Mouse (Mus musculus) adrenal gland, postnatal 36 days (tissue): Measurements from ENCODE around the gene Spag16. TPM values are rescaled to one million over a fixed set of nuclear protein-coding genes. Genes with fewer than 3 reads are reported as not detected.
"Not testable (repeated sequence)": the region's sequence is repeated elsewhere in the genome, so short reads cannot be mapped to it uniquely, and the experiment has no call there.

ENCODE experiments used
- DNase-seq, 2 experiments: peaks; one replicate each; pipeline ENCODE4 v3.0.0; 2021; ENCODE audit warnings: mixed read lengths in 1 of 2
- long read RNA-seq, 2 experiments: library from polyadenylated mRNA; stranded (forward); transcript quantifications; one replicate each; pipeline ENCODE4 v2.0.0; 2021; ENCODE audit warnings: borderline sequencing depth in 2 of 2
- total RNA-seq, 2 experiments: library from RNA; stranded (reverse); gene quantifications; 2 replicates each; pipeline ENCODE4 v1.2.3; 2021

The Spag16 gene
- not detected for total RNA-seq
- long read RNA-seq, experiment 1 = 0 reads
- long read RNA-seq, experiment 2 = 0 reads

GRCm38 (mm10) chr1:69826806-69827703, at the start of gene Spag16:
Gene Spag16, plus strand, starts transcription at chr1:69826970.
- peak; percentile 25 to 30 for DNase-seq

DNA sequence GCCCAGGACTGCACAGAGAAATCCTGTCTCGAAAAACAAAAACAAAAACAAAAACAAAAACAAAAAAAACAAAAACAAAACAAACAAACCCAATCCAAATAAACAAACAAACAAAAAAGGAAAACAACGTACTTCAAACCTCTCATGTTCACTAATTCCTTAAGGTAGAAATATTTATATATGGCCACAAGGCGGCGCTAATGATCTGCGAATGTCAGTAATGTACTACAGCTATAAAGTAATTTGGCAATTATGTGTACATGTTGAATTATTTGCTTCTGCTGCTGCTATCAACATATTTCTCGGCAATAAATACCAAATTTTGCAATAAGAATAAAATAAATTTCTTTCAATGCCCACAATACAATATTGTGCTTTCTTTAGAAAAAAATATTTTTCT, 41.6 kb upstream of the Spag16 start:
- DNase-seq = peak; percentile 15 to 51

DNA sequence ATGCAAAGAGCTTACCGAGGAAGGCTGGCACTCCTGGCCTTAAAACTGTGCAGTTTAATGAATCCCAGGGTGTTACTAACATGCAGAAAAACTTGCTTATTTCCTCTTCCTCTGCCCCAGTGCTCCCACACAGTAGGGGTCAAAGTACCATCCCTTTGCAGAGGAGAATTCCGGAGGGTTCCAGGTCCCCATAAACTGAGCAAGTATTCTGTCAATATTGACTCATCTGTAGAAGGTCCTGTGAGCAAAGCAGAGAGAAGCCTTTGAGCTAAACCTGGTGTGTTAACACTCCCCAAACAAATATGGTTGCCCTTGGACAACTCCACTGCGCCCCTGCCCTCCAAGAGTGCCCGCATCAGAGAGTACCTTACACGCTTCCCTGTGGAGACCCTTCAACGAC, 40.1 kb upstream of the Spag16 start:
- no peak for DNase-seq

- DNase-seq = no peak
These were observed 39.4 kb upstream of the Spag16 start for GRCm38 (mm10) chr1:69787379-69787778.

- DNase-seq = peak; percentile 45 to 65
These were observed 36.2 kb upstream of the Spag16 start for GRCm38 (mm10) chr1:69790337-69791250.

GRCm38 (mm10) chr1:69798948-69799565, 27.7 kb upstream of the Spag16 start:
- DNase-seq = no peak

DNA sequence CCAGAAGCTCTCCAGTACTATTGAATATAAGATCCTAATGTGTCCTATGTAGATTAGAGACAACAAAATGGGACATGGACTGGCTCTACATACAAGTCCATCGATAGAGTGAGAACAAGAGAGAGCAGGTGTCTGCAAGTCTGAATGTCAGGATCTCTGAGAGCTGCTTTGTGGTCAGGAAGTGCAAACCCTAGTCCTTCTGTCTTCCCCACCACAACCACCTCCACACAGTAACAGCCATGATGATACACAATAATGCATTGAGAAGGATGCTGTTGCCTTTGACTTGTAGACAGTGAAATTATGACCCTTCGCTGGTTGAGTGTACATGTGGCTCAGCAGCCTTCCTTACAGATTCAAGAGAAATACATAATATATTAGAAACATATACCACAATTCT, 16.6 kb upstream of the Spag16 start:
- DNase-seq = no peak

DNA sequence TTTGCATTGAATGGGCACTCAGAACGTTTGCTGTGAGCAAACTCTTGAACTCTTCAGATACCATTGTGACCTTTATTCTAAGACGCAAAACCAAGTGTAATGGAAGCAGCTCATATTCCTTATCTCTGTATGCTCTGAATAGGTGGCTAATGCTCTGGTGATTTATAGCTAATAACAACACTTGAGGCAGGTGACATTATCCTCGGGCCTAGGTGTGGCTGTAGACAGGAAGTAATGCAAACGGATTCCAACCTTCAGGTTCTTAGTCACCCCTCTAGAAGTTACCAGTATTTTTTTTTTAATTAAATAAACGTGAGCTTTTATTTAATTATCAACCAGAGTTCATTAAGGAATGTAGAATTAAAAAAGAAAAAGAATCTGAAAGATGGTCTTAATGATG, 1.1 kb upstream of the Spag16 start:
- not testable (repeated sequence) for DNase-seq

DNA sequence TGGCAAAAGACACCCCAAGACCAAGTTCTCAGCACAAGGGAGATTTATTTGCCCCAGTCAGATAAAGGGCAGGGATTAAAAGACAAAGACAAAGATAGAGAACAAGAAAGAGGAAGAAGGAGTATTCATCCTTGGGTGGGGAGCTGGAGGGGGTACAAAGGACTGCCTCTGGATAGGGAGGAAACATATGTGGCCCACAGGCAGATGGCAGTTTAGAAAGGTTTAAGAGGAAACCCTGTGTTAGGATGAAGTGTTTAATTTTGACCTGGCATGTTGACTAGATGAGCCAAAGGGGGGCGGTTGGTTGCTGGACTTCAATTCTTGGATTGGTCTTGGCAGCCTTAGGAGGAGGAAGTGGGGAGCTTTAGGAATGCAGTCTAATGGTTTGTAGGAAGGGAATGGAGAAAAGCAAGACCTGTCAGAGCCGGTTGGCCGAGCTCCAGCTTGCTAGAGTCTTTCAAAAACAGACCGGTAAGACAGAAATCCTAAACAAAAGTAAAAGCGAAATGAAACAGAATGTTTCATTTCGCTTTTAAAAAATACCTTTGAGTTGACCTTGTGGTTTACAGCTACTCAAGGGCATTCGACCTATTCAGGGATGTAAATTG, 2.2 kb downstream of the Spag16 start:
- DNase-seq = peak in 1 of 2 experiments; percentile 3

- DNase-seq = no peak
These were observed 3.8 kb downstream of the Spag16 start for GRCm38 (mm10) chr1:69830586-69830985.

- no peak for DNase-seq
These were observed 4.2 kb downstream of the Spag16 start for GRCm38 (mm10) chr1:69831002-69831401.

DNA sequence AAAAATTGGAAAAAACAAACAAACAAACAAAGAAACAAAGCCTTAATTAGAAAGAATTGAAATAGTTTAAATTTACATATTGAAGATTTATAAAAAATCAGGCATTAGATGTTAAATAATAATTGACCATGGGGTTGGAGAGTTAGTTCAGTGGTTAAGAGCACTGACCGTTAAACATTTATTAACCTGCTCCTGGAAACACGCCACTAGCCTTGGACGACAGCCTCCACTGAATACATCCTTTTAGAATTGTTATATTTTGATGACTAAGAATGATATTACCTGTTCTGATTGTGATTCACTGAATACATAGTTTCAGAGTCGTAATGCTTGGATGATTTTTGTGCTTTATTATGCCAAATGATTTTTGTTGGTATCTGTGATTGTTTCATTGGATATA, 6.7 kb downstream of the Spag16 start:
- not testable (repeated sequence) for DNase-seq

DNA sequence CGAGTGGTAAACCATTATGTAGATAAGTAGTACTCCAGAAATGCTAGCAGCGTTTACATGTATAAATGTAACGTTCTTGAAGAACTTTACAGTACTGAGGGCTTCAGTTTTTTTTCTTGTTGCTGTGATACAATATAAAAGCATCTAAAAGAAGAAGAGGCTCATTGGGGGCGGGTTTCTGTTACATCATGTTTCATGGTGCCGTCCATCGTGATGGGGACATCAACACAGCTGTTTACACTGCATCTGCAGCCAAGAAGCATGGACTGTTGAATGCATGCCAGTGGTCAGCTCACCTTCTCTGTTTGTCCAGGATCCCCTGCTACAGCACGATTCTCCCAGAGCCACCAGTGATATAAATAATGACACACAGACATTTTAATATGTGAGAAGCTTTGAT, 26.7 kb downstream of the Spag16 start:
- DNase-seq = no peak

GRCm38 (mm10) chr1:69867776-69868175, 41.0 kb downstream of the Spag16 start:
- no peak for DNase-seq

- DNase-seq = no peak
These were observed 129.8 kb downstream of the Spag16 start for GRCm38 (mm10) chr1:69956606-69957005.

DNA sequence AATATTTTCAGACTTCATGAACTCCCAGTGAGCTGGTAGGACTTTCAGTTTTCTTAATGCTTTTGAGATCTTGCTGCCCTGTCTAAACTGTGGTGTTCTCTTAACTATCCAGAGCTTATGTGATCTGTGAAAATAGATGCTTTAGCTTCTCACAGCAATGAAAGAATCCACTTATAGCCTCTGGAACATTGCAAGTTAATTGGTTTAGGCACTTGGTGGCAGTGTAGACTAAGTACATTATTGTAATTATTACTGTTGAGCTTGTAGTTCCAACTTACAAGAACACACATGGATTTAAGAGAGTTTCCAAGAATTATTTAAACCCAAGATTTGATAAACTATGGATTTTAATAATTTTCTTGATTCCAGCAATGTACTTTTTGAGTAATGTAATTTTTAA, 170.1 kb downstream of the Spag16 start:
- no peak for DNase-seq

DNA sequence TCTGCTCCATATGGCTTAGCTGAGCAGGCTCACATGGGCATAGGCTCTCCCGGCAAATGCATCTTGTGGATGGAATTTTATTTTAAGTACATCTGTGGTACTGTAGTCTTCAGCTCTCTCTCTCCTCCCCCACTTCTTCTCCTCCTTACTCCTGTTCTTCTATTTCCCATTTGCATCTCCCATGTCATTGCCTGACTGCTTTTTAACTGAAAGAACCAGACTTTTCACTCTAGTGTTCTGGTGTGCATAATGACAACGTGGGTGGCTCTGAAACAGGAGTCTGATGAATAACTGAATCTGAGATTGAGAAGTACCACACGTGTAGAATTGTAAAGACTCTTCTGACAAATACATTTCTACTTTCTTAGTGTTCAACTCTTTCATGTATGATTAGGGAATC, 186.2 kb downstream of the Spag16 start:
- DNase-seq = no peak

DNA sequence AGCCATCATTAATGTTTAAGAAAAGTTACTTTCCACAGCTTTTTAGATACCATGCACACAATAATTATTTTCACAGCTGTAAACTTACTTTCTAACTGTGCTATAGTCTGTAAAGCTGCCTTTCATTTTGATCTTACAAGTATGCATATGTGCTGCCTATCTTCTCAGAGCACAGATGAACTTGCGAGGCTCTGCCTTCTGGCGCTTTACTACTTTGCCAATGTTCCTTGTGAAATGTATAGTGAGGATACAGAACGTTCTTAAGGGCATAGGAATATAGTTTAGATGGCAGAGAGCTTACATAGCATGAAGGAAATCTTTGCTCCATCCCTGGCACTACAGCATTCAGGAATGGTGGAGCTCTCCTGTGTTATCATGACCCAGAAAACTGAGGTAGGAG, 210.6 kb downstream of the Spag16 start:
- no peak for DNase-seq

GRCm38 (mm10) chr1:70067404-70067803, 240.6 kb downstream of the Spag16 start:
- no peak for DNase-seq

DNA sequence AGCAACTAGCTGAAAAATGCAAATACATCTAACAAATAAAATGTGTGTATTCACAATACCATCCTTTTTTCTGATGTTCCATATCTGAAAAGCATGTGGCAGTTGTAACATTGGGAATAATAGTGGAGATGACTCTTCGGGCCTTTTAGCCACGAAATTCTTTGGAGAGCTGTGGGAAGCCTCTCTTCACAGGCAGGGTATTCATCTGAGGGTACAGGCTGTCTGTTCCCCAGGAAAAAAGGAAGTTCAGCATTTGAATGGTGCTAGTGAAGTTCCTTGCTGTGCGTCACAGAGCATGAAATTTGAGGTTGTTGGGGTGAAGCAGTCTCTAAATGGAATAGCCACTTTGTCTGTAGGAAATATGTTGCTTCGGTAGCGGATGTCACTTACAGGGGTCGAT, 246.7 kb downstream of the Spag16 start:
- no peak for DNase-seq

- peak; percentile 12 to 38 for DNase-seq
These were observed 252.0 kb downstream of the Spag16 start for GRCm38 (mm10) chr1:70078806-70079205.
